Mouse (Mus musculus) cerebellum, adult 2 months (tissue): ENCODE measurements at regions not wholly inside any gene's neighbourhood (a gene's known extent, or its start where the extent isn't known, plus 50 kb on each side); places are given as distances from the start of the nearest gene placed in this dataset.

Source experiments
- CTCF ChIP-seq: fragments of 200-500 bp; IDR thresholded peaks from 2 replicates; pipeline ENCODE4 v1.5.1; 2011; ENCODE audit warnings: low read depth, mild to moderate bottlenecking, control low read depth, low read length, moderate library complexity, borderline replicate concordance; ENCODE audit not compliant: insufficient read depth
- POLR2A ChIP-seq: fragments of 200-500 bp; IDR thresholded peaks from 2 replicates; pipeline ENCODE4 v1.6.1; 2011; ENCODE audit warnings: low read length, control low read depth, borderline replicate concordance; ENCODE audit not compliant: insufficient read depth

GRCm38 (mm10) chr1:137428110-137428509 lies 467.9 kb upstream of the Nr5a2 start:
- TF ChIP-seq POLR2A (no peak), CTCF (no peak)
